Mouse (Mus musculus) erythroid progenitor cell, adult 5-6 weeks (primary cell): ENCODE data around the gene Itih2. TPM values are rescaled to one million over a fixed set of nuclear protein-coding genes. Genes with fewer than 3 reads are reported as not detected.

Experiments
- ATAC-seq: replicated peaks from 2 replicates; pipeline ENCODE4 v1.8.0; 2016; ENCODE audit warnings: moderate number of reproducible peaks, mild to moderate bottlenecking, moderate TSS enrichment, inconsistent platforms; ENCODE audit not compliant: poor library complexity, low FRiP score, severe bottlenecking
- total RNA-seq, 2 experiments: library from RNA; stranded (forward) in 1 of 2; stranded (reverse) in 1 of 2; fragments of 150-400 nt in 1 of 2; fragments of 186-747, 209-891 nt in 1 of 2; gene quantifications; 2 replicates each; pipeline versions ENCODE4 v1.2.3 to v1.2.4; 2015 to 2017; ENCODE audit warnings: low replicate concordance in 2 of 2

The Itih2 gene
- total RNA-seq, 2 experiments from 2014 or later, result not detected

GRCm38 (mm10) chr2:10049456-10049855 lies 81.7 kb downstream of the Itih2 start:
- ATAC-seq, result no peak

GRCm38 (mm10) chr2:10048461-10048860 lies 82.7 kb downstream of the Itih2 start, which contains the start of gene Taf3:
Gene Taf3, minus strand, starts transcription at chr2:10048596.
- ATAC-seq, result peak; percentile 96

- peak; percentile 43 for ATAC-seq
Measured at GRCm38 (mm10) chr2:10047758-10048436, 83.3 kb downstream of the Itih2 start.

Other genes with a start within 250 kb of the Itih2 start
- not detected in 2 replicates for gene 9230102O04Rik, start 241.9 kb downstream of the Itih2 start, total RNA-seq (2015; ENCODE audit: low replicate concordance)
- not detected in 2 replicates for gene 9230102O04Rik, start 241.9 kb downstream of the Itih2 start, total RNA-seq (2017; ENCODE audit: low replicate concordance)
- 3.6 and 28.5 TPM in 2 replicates for gene Gata3, start 241.4 kb downstream of the Itih2 start, total RNA-seq (2015; ENCODE audit: low replicate concordance)
- gene Gata3, start 241.4 kb downstream of the Itih2 start, total RNA-seq (2017; ENCODE audit: low replicate concordance), result 0.08 TPM in 1 of 2 replicates, not detected in the other
- 13.4 and 13.7 TPM in 2 replicates for gene Taf3, start 82.8 kb downstream of the Itih2 start, total RNA-seq (2015; ENCODE audit: low replicate concordance)
- 8.9 and 11.0 TPM in 2 replicates for gene Taf3, start 82.8 kb downstream of the Itih2 start, total RNA-seq (2017; ENCODE audit: low replicate concordance)
- gene Atp5c1, start 50.9 kb downstream of the Itih2 start, total RNA-seq (2015; ENCODE audit: low replicate concordance), result 184 and 197 TPM in 2 replicates
- gene Atp5c1, start 50.9 kb downstream of the Itih2 start, total RNA-seq (2017; ENCODE audit: low replicate concordance), result 140 and 176 TPM in 2 replicates
- 22.6 and 40.0 TPM in 2 replicates for gene Kin, start 50.8 kb downstream of the Itih2 start, total RNA-seq (2015; ENCODE audit: low replicate concordance)
- gene Kin, start 50.8 kb downstream of the Itih2 start, total RNA-seq (2017; ENCODE audit: low replicate concordance), result 38.4 and 40.3 TPM in 2 replicates
- 0.72 and 1.3 TPM in 2 replicates for gene Itih5, start 22.2 kb upstream of the Itih2 start, total RNA-seq (2015; ENCODE audit: low replicate concordance)
- 0.91 and 1.2 TPM in 2 replicates for gene Itih5, start 22.2 kb upstream of the Itih2 start, total RNA-seq (2017; ENCODE audit: low replicate concordance)
- gene Sfmbt2, start 239.1 kb upstream of the Itih2 start, total RNA-seq (2015; ENCODE audit: low replicate concordance), result 2.2 TPM in 1 of 2 replicates, not detected in the other
- gene Sfmbt2, start 239.1 kb upstream of the Itih2 start, total RNA-seq (2017; ENCODE audit: low replicate concordance), result 0.38 and 0.51 TPM in 2 replicates